Mouse (Mus musculus): ENCODE results near the gene Auts2.

DNA sequence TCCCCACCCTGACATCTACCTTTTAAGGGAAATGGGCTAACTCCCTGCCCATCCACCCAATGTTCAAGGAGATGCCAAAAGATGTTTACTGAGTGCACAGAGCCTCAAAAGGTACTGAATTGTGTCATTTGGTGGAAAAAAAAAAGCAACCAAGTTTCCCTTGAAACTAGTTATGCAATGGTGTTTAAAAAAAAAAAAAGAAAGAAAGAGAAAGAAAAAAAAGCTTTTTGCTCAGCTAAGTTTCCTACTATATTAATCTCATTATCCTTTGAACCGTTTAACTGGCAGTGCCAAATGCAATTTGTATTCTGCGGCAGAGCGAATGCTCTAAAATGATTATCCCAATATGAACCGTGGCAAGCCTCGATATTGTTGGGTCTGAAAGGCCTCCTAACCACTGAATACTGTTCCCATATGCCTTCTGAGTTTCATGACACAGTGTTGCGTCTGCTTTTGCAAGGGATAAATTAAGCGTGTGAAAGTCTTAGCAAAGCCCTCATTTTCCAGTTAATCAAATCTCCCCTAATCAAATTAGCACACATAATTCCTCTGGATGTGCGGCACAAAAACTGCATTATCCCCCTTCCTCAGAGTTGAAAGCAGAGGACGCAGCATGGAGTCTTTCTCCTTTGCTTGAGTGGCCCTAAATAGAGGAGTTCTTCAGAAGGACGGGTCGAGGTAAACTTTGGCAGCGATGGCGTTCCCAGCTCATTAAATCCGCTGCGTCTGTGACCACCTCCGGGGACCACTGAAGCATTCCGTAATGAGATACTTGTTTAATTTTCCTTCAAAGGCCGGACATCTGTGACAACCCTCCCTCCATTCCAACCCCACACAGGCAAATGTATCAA is 897.6 kb downstream of the Auts2 start:
- no peak for TF ChIP-seq GATA1 (IDR thresholded peaks at IDR 0.05; ENCODE audit: low read length)
- no peak for TF ChIP-seq TAL1 (IDR thresholded peaks at IDR 0.05; ENCODE audit: low read length)
